Mouse (Mus musculus): ENCODE results near the gene Aox2. TPM values are rescaled to one million over a fixed set of nuclear protein-coding genes. Genes with fewer than 3 reads are reported as not detected.
"Not testable (repeated sequence)": the region's sequence is repeated elsewhere in the genome, so short reads cannot be mapped to it uniquely, and the experiment has no call there.

Aox2 gene
- polyA plus RNA-seq, 2 experiments: 0.01 TPM; not detected in 1

GRCm38 (mm10) chr1:58364551-58364950 is 86.4 kb downstream of the Aox2 start:
- WGBS (ENCODE audit: insufficient replicate concordance): 81% methylated on average over 12 of the region's 12 CpGs
- DNase-seq (ENCODE audit: low read depth in 3 of 3, low spot score in 3 of 3) (no peak), ATAC-seq (ENCODE audit: insufficient read depth) (no peak)
- Histone ChIP-seq H3K9me3 (ENCODE audit: control insufficient read depth, low read length) (no peaks in the 10 kb centered on the region), H3K36me3 (replicated peaks; ENCODE audit: control insufficient read depth, insufficient read depth, low read depth) (no peaks in the 10 kb centered on the region), H3K4me1 (replicated peaks; ENCODE audit: control insufficient read depth in 2 of 2, insufficient read depth in 2 of 2, low read length in 1 of 2) (no peaks in the 10 kb centered on the region), H3K27me3 (ENCODE audit: control insufficient read depth, insufficient read depth, low read length) (no peaks in the 10 kb centered on the region), H3K27ac (no peak overlapping the region), H3K4me3 (ENCODE audit: insufficient read depth in 1 of 2, low read depth in 2 of 2, low read length in 2 of 2) (no peak overlapping the region), H3K9ac (replicated peaks) (no peak overlapping the region), H3K4me2 (ENCODE audit: low read depth) (no peak overlapping the region)
- TF ChIP-seq EP300 (IDR thresholded peaks at IDR 0.05; ENCODE audit: low read depth) (no peak), CTCF (IDR thresholded peaks at IDR 0.05; ENCODE audit: low read depth) (no peak)

GRCm38 (mm10) chr1:58365829-58366228 is 87.7 kb downstream of the Aox2 start:
- H3K9ac ChIP-seq (replicated peaks): no peak overlapping the region
- H3K4me1 ChIP-seq (replicated peaks; ENCODE audit: control insufficient read depth in 2 of 2, insufficient read depth in 2 of 2, low read length in 1 of 2): no peaks in the 10 kb centered on the region
- H3K9me3 ChIP-seq (ENCODE audit: control insufficient read depth, low read length): no peaks in the 10 kb centered on the region
- no peaks in the 10 kb centered on the region for H3K27me3 ChIP-seq (ENCODE audit: control insufficient read depth, insufficient read depth, low read length)
- H3K4me2 ChIP-seq (ENCODE audit: low read depth): no peak overlapping the region
- no peak for DNase-seq (ENCODE audit: low read depth in 3 of 3, low spot score in 3 of 3)
- no peak overlapping the region for H3K4me3 ChIP-seq (ENCODE audit: insufficient read depth in 1 of 2, low read depth in 2 of 2, low read length in 2 of 2)
- H3K27ac ChIP-seq: no peak overlapping the region
- ATAC-seq (ENCODE audit: insufficient read depth): no peak
- TF ChIP-seq EP300 (IDR thresholded peaks at IDR 0.05; ENCODE audit: low read depth) (no peak), CTCF (IDR thresholded peaks at IDR 0.05; ENCODE audit: low read depth) (no peak)
- no peaks in the 10 kb centered on the region for H3K36me3 ChIP-seq (replicated peaks; ENCODE audit: control insufficient read depth, insufficient read depth, low read depth)
- WGBS (ENCODE audit: insufficient replicate concordance): 89% methylated on average over 3 of the region's 3 CpGs

GRCm38 (mm10) chr1:58366737-58367471 is 88.8 kb downstream of the Aox2 start:
- Histone ChIP-seq H3K27ac (no peak overlapping the region), H3K4me3 (ENCODE audit: insufficient read depth in 1 of 2, low read depth in 2 of 2, low read length in 2 of 2) (no peak overlapping the region), H3K9ac (replicated peaks) (no peak overlapping the region), H3K27me3 (ENCODE audit: control insufficient read depth, insufficient read depth, low read length) (no peaks in the 10 kb centered on the region), H3K36me3 (replicated peaks; ENCODE audit: control insufficient read depth, insufficient read depth, low read depth) (no peaks in the 10 kb centered on the region), H3K9me3 (ENCODE audit: control insufficient read depth, low read length) (no peaks in the 10 kb centered on the region), H3K4me2 (ENCODE audit: low read depth) (no peak overlapping the region), H3K4me1 (replicated peaks; ENCODE audit: control insufficient read depth in 2 of 2, insufficient read depth in 2 of 2, low read length in 1 of 2) (no peaks in the 10 kb centered on the region)
- ATAC-seq (ENCODE audit: insufficient read depth): no peak
- TF ChIP-seq CTCF (IDR thresholded peaks at IDR 0.05; ENCODE audit: low read depth): no peak
- TF ChIP-seq EP300 (IDR thresholded peaks at IDR 0.05; ENCODE audit: low read depth): no peak
- DNase-seq (ENCODE audit: low read depth in 3 of 3, low spot score in 3 of 3): no peak
- 65% methylated on average over 12 of the region's 12 CpGs for WGBS (ENCODE audit: insufficient replicate concordance)

- TF ChIP-seq EP300 (IDR thresholded peaks at IDR 0.05; ENCODE audit: low read depth) (no peak), CTCF (IDR thresholded peaks at IDR 0.05; ENCODE audit: low read depth) (no peak)
- no peaks in the 10 kb centered on the region for H3K4me1 ChIP-seq (replicated peaks; ENCODE audit: control insufficient read depth in 2 of 2, insufficient read depth in 2 of 2, low read length in 1 of 2)
- no peaks in the 10 kb centered on the region for H3K36me3 ChIP-seq (replicated peaks; ENCODE audit: control insufficient read depth, insufficient read depth, low read depth)
- DNase-seq (ENCODE audit: low read depth in 3 of 3, low spot score in 3 of 3) (no peak), ATAC-seq (ENCODE audit: insufficient read depth) (no peak)
- H3K9ac ChIP-seq (replicated peaks): no peak overlapping the region
- no peak overlapping the region for H3K4me3 ChIP-seq (ENCODE audit: insufficient read depth in 1 of 2, low read depth in 2 of 2, low read length in 2 of 2)
- no peak overlapping the region for H3K27ac ChIP-seq
- H3K27me3 ChIP-seq (ENCODE audit: control insufficient read depth, insufficient read depth, low read length): no peaks in the 10 kb centered on the region
- H3K4me2 ChIP-seq (ENCODE audit: low read depth): no peak overlapping the region
- WGBS (ENCODE audit: insufficient replicate concordance): 45% methylated on average over 2 of the region's 2 CpGs
- H3K9me3 ChIP-seq (ENCODE audit: control insufficient read depth, low read length): no peaks in the 10 kb centered on the region
These were observed 91.6 kb downstream of the Aox2 start for GRCm38 (mm10) chr1:58369716-58370115.

GRCm38 (mm10) chr1:58374266-58374665 is 96.1 kb downstream of the Aox2 start:
- H3K36me3 ChIP-seq (replicated peaks; ENCODE audit: control insufficient read depth, insufficient read depth, low read depth); H3K27me3 ChIP-seq (ENCODE audit: control insufficient read depth, insufficient read depth, low read length); H3K9me3 ChIP-seq (ENCODE audit: control insufficient read depth, low read length); ATAC-seq (ENCODE audit: insufficient read depth); H3K4me3 ChIP-seq (ENCODE audit: insufficient read depth in 1 of 2, low read depth in 2 of 2, low read length in 2 of 2); DNase-seq (ENCODE audit: low read depth in 3 of 3, low spot score in 3 of 3); H3K4me2 ChIP-seq (ENCODE audit: low read depth); H3K4me1 ChIP-seq (replicated peaks; ENCODE audit: control insufficient read depth in 2 of 2, insufficient read depth in 2 of 2, low read length in 1 of 2); H3K9ac ChIP-seq (replicated peaks); H3K27ac ChIP-seq: not testable (repeated sequence)
- WGBS (ENCODE audit: insufficient replicate concordance): 35% methylated on average over 2 of the region's 2 CpGs
